ENCODE assay signal across 20 mouse cellular contexts in genomic region chr4:87866564-87866963, GRCm38 (mm10).
DNase-seq lines count a peak whose midpoint lies in the region; ATAC-seq and TF ChIP-seq lines count a peak whose summit lies in the region.
"Had no signal": no experiment of that assay in that cellular context is flagged by ENCODE, and none has a peak within 500 bp of the region (broad histone marks: within the 10 kb centered on the region; RNA-seq: fewer than 3 reads in every experiment).

No protein-coding gene starts in this region.

- H3K4me3 ChIP-seq in cerebellum, adult 2 months (replicated peaks; ENCODE audit: insufficient read depth, low read depth, low read length), result no peak overlapping the region
- H3K4me3 ChIP-seq: embryonic facial prominence, embryonic 13.5 days; forebrain, embryonic 15.5 days; heart, embryonic 13.5 days; limb, embryonic 12.5 days; liver, embryonic 15.5 days; neural tube, embryonic 15.5 days had no signal

- TF ChIP-seq POLR2A in cerebellum, adult 2 months (IDR thresholded peaks at IDR 0.05; ENCODE audit: borderline replicate concordance, insufficient read depth, low read length), result no peak

- no peaks in the 10 kb centered on the region for H3K27me3 ChIP-seq in cerebellum, adult 2 months (ENCODE audit: control insufficient read depth, insufficient read depth, low read length)
- H3K27me3 ChIP-seq: embryonic facial prominence, embryonic 13.5 days; forebrain, embryonic 15.5 days; heart, embryonic 13.5 days; limb, embryonic 12.5 days; liver, embryonic 15.5 days; neural tube, embryonic 15.5 days had no signal

- peak; percentile 21 to 64 for DNase-seq in cerebellum, adult 2 months
- no peak for DNase-seq in cerebellum, adult 11-12 months
- peak; percentile 34 for DNase-seq in layer of hippocampus, adult 11-12 months (ENCODE audit: low spot score)
- no peak for DNase-seq in layer of hippocampus, postnatal 25 days (ENCODE audit: extremely low spot score in 1 of 2, low spot score in 1 of 2)
- peak; percentile 82 for DNase-seq in brain, adult 2 months (ENCODE audit: low read depth, low spot score)
- DNase-seq in gonadal fat pad, adult 2 months (ENCODE audit: low read depth), result peak; percentile 89
- DNase-seq in thymus, postnatal 36 days, result no peak
- DNase-seq: gastrocnemius, postnatal 14 days; heart, postnatal 4 days; kidney, adult 9 months; lung, postnatal 14 days; retina, postnatal 1 day had no signal

- H3K27ac ChIP-seq in cerebellum, adult 2 months (ENCODE audit: insufficient read depth, low read length), result no peak overlapping the region
- H3K27ac ChIP-seq: embryonic facial prominence, embryonic 13.5 days; forebrain, embryonic 15.5 days; heart, embryonic 13.5 days; limb, embryonic 12.5 days; liver, embryonic 15.5 days; neural tube, embryonic 15.5 days; stomach, postnatal 0 days had no signal

- ATAC-seq in CD4-positive, CD25-positive, alpha-beta regulatory T cell, adult 4 months, result no peak
- ATAC-seq: forebrain, embryonic 15.5 days had no signal

- peaks cover 9% of the 10 kb centered on the region for H3K4me1 ChIP-seq in cerebellum, adult 2 months (ENCODE audit: control insufficient read depth, insufficient read depth, low read length)

- TF ChIP-seq CTCF in cerebellum, adult 2 months (IDR thresholded peaks at IDR 0.05; ENCODE audit: borderline replicate concordance, insufficient read depth, low read depth, low read length), result no peak

- WGBS in cerebellum, adult 2 months, result 25% methylated on average over 3 of the region's 3 CpGs

Comparison
In these comparisons a context has a peak if more than half of its experiments do, and no peak if none do; other contexts are left out.
1. DNase-seq: peak in cerebellum, adult 2 months (2 of 2), layer of hippocampus, adult 11-12 months (single experiment), brain, adult 2 months (single experiment) and gonadal fat pad, adult 2 months (single experiment); none in cerebellum, adult 11-12 months (single experiment), layer of hippocampus, postnatal 25 days (0 of 2) and thymus, postnatal 36 days (0 of 2).